Mouse (Mus musculus) heart, adult 2 months (tissue): ENCODE data around the gene Fgf11.

Source experiments
- CTCF ChIP-seq: fragments of 200-600 bp; IDR thresholded peaks from 2 replicates; pipeline ENCODE4 v1.8.1; 2022; ENCODE audit warnings: antibody characterized with exemption, mild to moderate bottlenecking, moderate library complexity
- EP300 ChIP-seq: fragments of 200-500 bp; IDR thresholded peaks from 2 replicates; pipeline ENCODE4 v1.6.1; 2011; ENCODE audit warnings: low read depth, low read length, control low read depth; ENCODE audit not compliant: insufficient read depth

GRCm38 (mm10) chr11:69807641-69808040 lies 6.0 kb upstream of the Fgf11 start:
- TF ChIP-seq CTCF (no peak), EP300 (no peak)
